Mouse (Mus musculus): Measurements from ENCODE around the gene Ankrd39.

Ankrd39 gene

GRCm38 (mm10) chr1:36492416-36493139 is 54.7 kb downstream of the Ankrd39 start:
- DNase-seq (ENCODE audit: low read depth, low spot score): no peak

GRCm38 (mm10) chr1:36489661-36490060 is 57.6 kb downstream of the Ankrd39 start:
- no peak for DNase-seq (ENCODE audit: low read depth, low spot score)

Measured in brain, embryonic 18.5 days (tissue).